Mouse (Mus musculus): ENCODE results near the gene Iqcb1. TPM values are rescaled to one million over a fixed set of nuclear protein-coding genes. Genes with fewer than 3 reads are reported as not detected.

Gene Iqcb1
- total RNA-seq, 2 experiments from 2014 or later, result 33.1 to 33.4 TPM

Small RNA genes within 50 kb of the gene (microRNA-seq; reads per million reads assigned to microRNA genes)
- 0 reads per million in 2 experiments for gene Gm22617

Other genes with a start within 250 kb of the Iqcb1 start
- gene Cd86, start 162.3 kb upstream of the Iqcb1 start, total RNA-seq (2021), result 1 to 10 TPM; 1.7 to 2.1 TPM
- under 1 TPM; 0.18 to 0.45 TPM for gene Ildr1, start 134.4 kb upstream of the Iqcb1 start, total RNA-seq (2021)
- gene Slc15a2, start 43.4 kb upstream of the Iqcb1 start, total RNA-seq (2021), result 10 to 100 TPM; 45.1 to 46.1 TPM
- gene Eaf2, start 46.6 kb downstream of the Iqcb1 start, total RNA-seq (2021), result 1 to 10 TPM; 1.5 to 3.0 TPM
- 10 to 100 TPM; 68.8 to 73.3 TPM for gene Golgb1, start 46.8 kb downstream of the Iqcb1 start, total RNA-seq (2021)
- 1 to 10 TPM; 4.5 to 4.8 TPM for gene Hcls1, start 106.6 kb downstream of the Iqcb1 start, total RNA-seq (2021)
- gene Fbxo40, start 162.1 kb downstream of the Iqcb1 start, total RNA-seq (2021), result under 1 TPM in 1 of 2 experiments, not detected in 1; 0.33 TPM
- gene Polq, start 183.4 kb downstream of the Iqcb1 start, total RNA-seq (2021), result 1 to 10 TPM; 1.6 to 2.1 TPM